Mouse (Mus musculus) lung, embryonic 15.5 days (tissue): ENCODE measurements around the gene Olah. TPM values are rescaled to one million over a fixed set of nuclear protein-coding genes. Genes with fewer than 3 reads are reported as not detected.

ENCODE experiments used
- ATAC-seq: fragments of 200-750 bp; cut with Nextera tagmentation; 2 replicates; pipeline ENCODE4 v1.8.0; 2017; ENCODE audit warnings: moderate number of reproducible peaks, borderline replicate concordance; ENCODE audit not compliant: low FRiP score, low TSS enrichment; ENCODE audit errors: extremely low read depth
- H3K27ac ChIP-seq: fragments of 300-500 bp; sonication (generic); 2 replicates; pipeline ENCODE4 v1.5.1; 2015; ENCODE audit warnings: moderate library complexity, mild to moderate bottlenecking, inconsistent platforms
- H3K27me3 ChIP-seq: fragments of 300-500 bp; sonication (generic); 2 replicates; pipeline ENCODE4 v1.6.1; 2015; ENCODE audit warnings: inconsistent platforms
- H3K36me3 ChIP-seq: fragments of 300-500 bp; sonication (generic); 2 replicates; pipeline ENCODE4 v1.6.1; 2015; ENCODE audit warnings: inconsistent platforms
- H3K4me1 ChIP-seq: fragments of 300-500 bp; sonication (generic); 2 replicates; pipeline ENCODE4 v1.6.1; 2015; ENCODE audit warnings: inconsistent platforms
- H3K4me2 ChIP-seq: fragments of 300-500 bp; sonication (generic); 2 replicates; pipeline ENCODE4 v1.6.1; 2015; ENCODE audit warnings: inconsistent platforms, mild to moderate bottlenecking, moderate library complexity
- H3K4me3 ChIP-seq: fragments of 300-500 bp; sonication (generic); 2 replicates; pipeline ENCODE4 v1.5.1; 2015; ENCODE audit warnings: mild to moderate bottlenecking, inconsistent platforms
- H3K9ac ChIP-seq: fragments of 300-500 bp; sonication (generic); 2 replicates; pipeline ENCODE4 v1.6.1; 2015; ENCODE audit warnings: inconsistent platforms
- H3K9me3 ChIP-seq: fragments of 300-500 bp; sonication (generic); 2 replicates; pipeline ENCODE4 v1.6.1; 2016; ENCODE audit warnings: inconsistent platforms
- WGBS: fragments of 180-500 bp; shearing (Covaris S2); methylation state at CpG from one replicate; pipeline ENCODE4 v1.1.7; 2015; 5-methylcytosine and 5-hydroxymethylcytosine counted together
- polyA plus RNA-seq: library from polyadenylated mRNA; unstranded; fragments of >200 nt; fragmentation: Nextera tagmentation; extraction: Ambion mirVana; gene quantifications from 2 replicates; pipeline ENCODE4 v1.2.1, GENCODE M21; 2015

Gene Olah
- polyA plus RNA-seq, 1 experiment from 2014 or later: not detected

GRCm38 (mm10) chr2:3415676-3416075, 18.7 kb upstream of the Olah start:
- H3K9ac ChIP-seq: no peak overlapping the region
- no peaks in the 10 kb centered on the region for H3K9me3 ChIP-seq
- H3K4me3 ChIP-seq: no peak overlapping the region
- ATAC-seq: no peak
- no peaks in the 10 kb centered on the region for H3K36me3 ChIP-seq
- WGBS: 18% methylated on average over 1 of the region's 1 CpGs
- no peak overlapping the region for H3K27ac ChIP-seq
- H3K4me1 ChIP-seq: 0 out of 2 replicates have a peak, but pooled peaks cover 5% of the 10 kb centered on the region
- H3K27me3 ChIP-seq: peaks cover 19% of the 10 kb centered on the region; the same call in 1 of the 2 replicates
- no peak overlapping the region for H3K4me2 ChIP-seq

GRCm38 (mm10) chr2:3414241-3414640, 17.2 kb upstream of the Olah start:
- ATAC-seq: no peak
- H3K4me3 ChIP-seq: no peak overlapping the region
- H3K27ac ChIP-seq: no peak overlapping the region
- H3K36me3 ChIP-seq: no peaks in the 10 kb centered on the region
- WGBS: 40% methylated on average over 4 of the region's 4 CpGs
- H3K4me2 ChIP-seq: no peak overlapping the region
- H3K9me3 ChIP-seq: no peaks in the 10 kb centered on the region
- 0 out of 2 replicates have a peak, but pooled peaks cover 5% of the 10 kb centered on the region for H3K4me1 ChIP-seq
- H3K27me3 ChIP-seq: peaks cover 19% of the 10 kb centered on the region; the same call in 1 of the 2 replicates
- no peak overlapping the region for H3K9ac ChIP-seq

- H3K9me3 ChIP-seq: no peaks in the 10 kb centered on the region
- no peaks in the 10 kb centered on the region for H3K36me3 ChIP-seq
- H3K27ac ChIP-seq: no peak overlapping the region
- 66% methylated on average over 7 of the region's 7 CpGs for WGBS
- H3K27me3 ChIP-seq: no peaks in the 10 kb centered on the region
- no peaks in the 10 kb centered on the region for H3K4me1 ChIP-seq
- no peak overlapping the region for H3K4me3 ChIP-seq
- ATAC-seq: no peak
- H3K4me2 ChIP-seq: no peak overlapping the region
- no peak overlapping the region for H3K9ac ChIP-seq
These were observed 10.7 kb upstream of the Olah start for GRCm38 (mm10) chr2:3407756-3408155.

DNA sequence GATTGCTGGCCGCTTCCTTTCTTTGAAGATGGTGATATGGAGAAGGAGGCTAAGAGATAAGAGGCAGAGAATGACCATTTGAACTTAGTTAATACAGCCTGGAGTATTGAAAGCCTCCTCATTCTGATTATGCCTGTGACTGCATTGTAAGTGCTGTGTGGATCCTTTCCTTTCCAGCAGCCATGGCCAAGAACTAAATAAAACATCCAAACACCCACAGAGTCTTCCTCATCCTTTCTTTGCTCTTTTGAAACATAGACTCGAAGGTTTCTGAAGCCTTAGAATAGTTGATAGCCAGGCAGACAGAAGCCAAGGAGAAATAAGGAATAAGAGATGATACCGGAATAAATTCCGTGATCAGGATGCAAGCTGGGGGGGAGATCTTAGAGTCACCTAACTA, 9.0 kb upstream of the Olah start:
- no peaks in the 10 kb centered on the region for H3K36me3 ChIP-seq
- no peaks in the 10 kb centered on the region for H3K9me3 ChIP-seq
- H3K4me2 ChIP-seq: no peak overlapping the region
- no peak for ATAC-seq
- H3K4me1 ChIP-seq: no peaks in the 10 kb centered on the region
- WGBS: 71% methylated on average over 4 of the region's 4 CpGs
- no peak overlapping the region for H3K27ac ChIP-seq
- H3K27me3 ChIP-seq: no peaks in the 10 kb centered on the region
- H3K9ac ChIP-seq: no peak overlapping the region
- H3K4me3 ChIP-seq: no peak overlapping the region

- no peak; the same call in 1 of the 2 replicates for ATAC-seq
- WGBS: 71% methylated on average over 2 of the region's 2 CpGs
- H3K27me3 ChIP-seq: no peaks in the 10 kb centered on the region
- H3K9me3 ChIP-seq: no peaks in the 10 kb centered on the region
- H3K27ac ChIP-seq: no peak overlapping the region
- no peak overlapping the region for H3K9ac ChIP-seq
- H3K4me3 ChIP-seq: no peak overlapping the region
- no peaks in the 10 kb centered on the region for H3K36me3 ChIP-seq
- H3K4me1 ChIP-seq: no peaks in the 10 kb centered on the region
- no peak overlapping the region for H3K4me2 ChIP-seq
These were observed 5.1 kb downstream of the Olah start for GRCm38 (mm10) chr2:3391945-3392344.

GRCm38 (mm10) chr2:3387105-3387860, 9.7 kb downstream of the Olah start:
- Histone ChIP-seq H3K9me3 (no peaks in the 10 kb centered on the region), H3K4me2 (no peak overlapping the region), H3K4me3 (no peak overlapping the region), H3K27ac (no peak overlapping the region), H3K4me1 (no peaks in the 10 kb centered on the region), H3K9ac (no peak overlapping the region), H3K27me3 (no peaks in the 10 kb centered on the region), H3K36me3 (no peaks in the 10 kb centered on the region)
- 82% methylated on average over 6 of the region's 6 CpGs for WGBS
- no peak for ATAC-seq

GRCm38 (mm10) chr2:3365127-3365526, 31.9 kb downstream of the Olah start:
- ATAC-seq: no peak
- H3K4me1 ChIP-seq: no peaks in the 10 kb centered on the region
- 62% methylated on average over 4 of the region's 4 CpGs for WGBS
- no peak overlapping the region for H3K4me2 ChIP-seq
- H3K4me3 ChIP-seq: no peak overlapping the region
- no peaks in the 10 kb centered on the region for H3K36me3 ChIP-seq
- H3K27ac ChIP-seq: no peak overlapping the region
- no peak overlapping the region for H3K9ac ChIP-seq
- no peaks in the 10 kb centered on the region for H3K27me3 ChIP-seq
- H3K9me3 ChIP-seq: no peaks in the 10 kb centered on the region

DNA sequence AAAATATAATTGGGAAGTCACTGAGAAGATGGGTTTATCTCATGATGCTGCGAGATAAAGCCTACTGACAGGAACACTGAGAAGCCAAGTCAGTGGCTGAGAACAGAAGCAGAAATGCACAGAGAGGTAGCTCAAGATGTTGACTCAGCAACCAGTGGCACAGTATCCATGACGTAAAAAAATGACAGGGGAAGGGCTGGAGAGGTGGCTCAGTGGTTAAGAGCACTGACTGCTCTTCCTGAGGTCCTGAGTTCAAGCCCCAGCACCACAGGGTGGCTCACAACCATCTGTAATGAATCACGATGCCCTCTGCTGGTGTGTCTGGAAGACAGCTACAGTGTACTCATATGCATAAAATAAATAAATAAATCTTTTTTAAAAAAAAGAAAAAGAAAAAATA, 35.9 kb downstream of the Olah start:
- Histone ChIP-seq H3K9ac (no peak overlapping the region), H3K4me2 (no peak overlapping the region), H3K36me3 (no peaks in the 10 kb centered on the region), H3K4me1 (no peaks in the 10 kb centered on the region), H3K4me3 (no peak overlapping the region), H3K27me3 (no peaks in the 10 kb centered on the region), H3K9me3 (no peaks in the 10 kb centered on the region), H3K27ac (no peak overlapping the region)
- no peak for ATAC-seq
- WGBS: 61% methylated on average over 3 of the region's 3 CpGs

DNA sequence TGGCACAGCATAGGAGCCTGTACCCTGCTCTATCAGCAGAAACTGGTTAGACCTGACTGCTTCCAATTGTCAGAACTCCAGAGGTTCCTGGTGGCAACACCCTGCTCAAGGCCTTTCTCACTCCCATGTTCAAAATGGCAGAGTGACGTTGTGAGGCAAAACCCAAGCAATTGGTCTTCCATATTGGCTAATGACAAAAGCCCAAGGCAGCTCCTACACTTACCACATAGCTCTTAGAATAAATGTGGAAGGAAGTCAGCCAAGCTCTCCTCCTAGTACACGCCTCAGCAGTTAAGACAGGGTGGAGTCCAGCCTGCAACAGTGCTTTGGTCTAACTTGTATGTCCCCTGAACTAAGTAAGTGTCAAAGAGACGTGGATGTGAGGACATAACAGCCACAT, 39.1 kb downstream of the Olah start:
- Histone ChIP-seq H3K4me2 (no peak overlapping the region), H3K27me3 (no peaks in the 10 kb centered on the region), H3K27ac (no peak overlapping the region), H3K4me3 (no peak overlapping the region), H3K9ac (no peak overlapping the region), H3K4me1 (no peaks in the 10 kb centered on the region), H3K9me3 (no peaks in the 10 kb centered on the region), H3K36me3 (no peaks in the 10 kb centered on the region)
- ATAC-seq: no peak
- WGBS: 75% methylated on average over 3 of the region's 3 CpGs

DNA sequence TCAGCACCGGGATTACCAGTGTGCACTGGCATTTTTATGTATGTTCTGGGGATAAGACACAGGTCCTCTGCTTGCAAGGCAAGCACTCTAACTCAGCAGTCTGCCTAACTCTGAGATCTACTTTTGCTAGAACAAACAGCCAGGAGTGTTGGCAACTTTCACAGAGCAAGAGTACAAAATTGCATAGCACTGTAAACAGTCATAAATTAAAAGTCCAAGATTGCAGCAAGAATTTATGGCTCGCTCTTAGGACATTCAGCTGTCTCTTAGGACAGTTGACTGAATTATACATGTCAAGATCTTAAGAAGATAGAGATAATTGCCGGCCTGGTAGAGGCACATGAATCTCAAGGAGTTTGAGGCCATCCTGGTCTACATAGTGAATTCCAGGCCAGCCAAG, 40.7 kb downstream of the Olah start:
- no peaks in the 10 kb centered on the region for H3K4me1 ChIP-seq
- 67% methylated on average over 3 of the region's 3 CpGs for WGBS
- H3K9me3 ChIP-seq: no peaks in the 10 kb centered on the region
- ATAC-seq: no peak
- no peaks in the 10 kb centered on the region for H3K27me3 ChIP-seq
- H3K4me3 ChIP-seq: no peak overlapping the region
- no peak overlapping the region for H3K27ac ChIP-seq
- no peaks in the 10 kb centered on the region for H3K36me3 ChIP-seq
- H3K4me2 ChIP-seq: no peak overlapping the region
- no peak overlapping the region for H3K9ac ChIP-seq

GRCm38 (mm10) chr2:3355793-3356192, 41.2 kb downstream of the Olah start:
- no peaks in the 10 kb centered on the region for H3K4me1 ChIP-seq
- no peak overlapping the region for H3K4me2 ChIP-seq
- no peaks in the 10 kb centered on the region for H3K27me3 ChIP-seq
- H3K27ac ChIP-seq: no peak overlapping the region
- 85% methylated on average over 8 of the region's 8 CpGs for WGBS
- no peaks in the 10 kb centered on the region for H3K9me3 ChIP-seq
- no peaks in the 10 kb centered on the region for H3K36me3 ChIP-seq
- H3K4me3 ChIP-seq: no peak overlapping the region
- no peak overlapping the region for H3K9ac ChIP-seq
- ATAC-seq: no peak

DNA sequence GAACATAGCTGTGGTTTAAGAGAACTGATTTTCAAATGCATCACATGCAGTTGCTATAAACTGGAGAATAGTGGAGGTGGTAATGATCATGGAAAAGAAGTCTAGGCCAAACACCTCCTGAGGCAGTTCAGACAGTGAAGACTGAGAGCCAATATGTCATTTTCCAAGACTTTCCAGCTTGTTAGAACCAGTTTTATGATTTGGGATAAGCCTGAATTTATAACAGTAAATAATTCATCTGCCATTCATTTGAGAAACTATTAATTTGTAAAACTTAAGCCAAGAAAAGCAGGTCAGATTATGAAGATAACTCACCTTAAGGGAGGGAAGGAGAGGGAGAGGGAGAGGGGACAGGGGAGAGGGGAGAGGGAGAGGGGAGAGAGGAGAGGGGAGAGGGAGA, 43.9 kb downstream of the Olah start:
- Histone ChIP-seq H3K9ac (no peak overlapping the region), H3K36me3 (no peaks in the 10 kb centered on the region), H3K27me3 (no peaks in the 10 kb centered on the region), H3K9me3 (no peaks in the 10 kb centered on the region), H3K27ac (no peak overlapping the region), H3K4me3 (no peak overlapping the region), H3K4me1 (no peaks in the 10 kb centered on the region), H3K4me2 (no peak overlapping the region)
- no peak for ATAC-seq

- Histone ChIP-seq H3K27me3 (no peaks in the 10 kb centered on the region), H3K27ac (no peak overlapping the region), H3K9ac (no peak overlapping the region), H3K36me3 (no peaks in the 10 kb centered on the region), H3K4me1 (no peaks in the 10 kb centered on the region), H3K4me2 (no peak overlapping the region), H3K9me3 (no peaks in the 10 kb centered on the region), H3K4me3 (no peak overlapping the region)
- no peak for ATAC-seq
- 17% methylated on average over 3 of the region's 3 CpGs for WGBS
These were observed 48.1 kb downstream of the Olah start for GRCm38 (mm10) chr2:3348919-3349318.
